Mouse (Mus musculus) midbrain, embryonic 10.5 days (tissue): ENCODE results near the gene Tmem56. TPM values are rescaled to one million over a fixed set of nuclear protein-coding genes. Genes with fewer than 3 reads are reported as not detected.

Experiments used
- DNase-seq: peaks from one replicate; pipeline ENCODE4 v3.0.0-alpha.2; 2017; ENCODE audit warnings: low spot score
- H3K27ac ChIP-seq: fragments of 300-500 bp; sonication (generic); replicated peaks from 2 replicates; pipeline ENCODE4 v1.5.1; 2016; ENCODE audit warnings: mild to moderate bottlenecking
- H3K27me3 ChIP-seq: fragments of 300-500 bp; sonication (generic); 2 replicates; pipeline ENCODE4 v1.6.1; 2016; ENCODE audit warnings: low read depth, mild to moderate bottlenecking; ENCODE audit not compliant: poor library complexity, severe bottlenecking
- H3K36me3 ChIP-seq: fragments of 300-500 bp; sonication (generic); 2 replicates; pipeline ENCODE4 v1.6.1; 2016; ENCODE audit warnings: mild to moderate bottlenecking, moderate library complexity
- H3K4me1 ChIP-seq: fragments of 300-500 bp; sonication (generic); 2 replicates; pipeline ENCODE4 v1.6.1; 2016
- H3K4me3 ChIP-seq: fragments of 300-500 bp; sonication (generic); 2 replicates; pipeline ENCODE4 v1.5.1; 2016; ENCODE audit warnings: mild to moderate bottlenecking, moderate library complexity
- H3K9me3 ChIP-seq: fragments of 300-500 bp; sonication (generic); replicated peaks from 2 replicates; pipeline ENCODE4 v1.6.1; 2016; ENCODE audit warnings: mild to moderate bottlenecking
- WGBS: fragments of 180-500 bp; shearing (Covaris S2); methylation state at CpG from one replicate; pipeline ENCODE4 v1.1.7; 2016; 5-methylcytosine and 5-hydroxymethylcytosine counted together
- polyA plus RNA-seq: library from polyadenylated mRNA; unstranded; fragments of >200 nt; fragmentation: Nextera tagmentation; extraction: Ambion mirVana; gene quantifications from 2 replicates; pipeline ENCODE4 v1.2.1, GENCODE M21; 2016

Gene Tmem56
- polyA plus RNA-seq = 0.82 and 1.1 TPM in 2 replicates

- no peaks in the 10 kb centered on the region for H3K27me3 ChIP-seq
- DNase-seq = no peak
- 81% methylated on average over 4 of the region's 4 CpGs for WGBS
- H3K36me3 ChIP-seq = no peaks in the 10 kb centered on the region
- no peak within 1 kb of the TSS for H3K4me3 ChIP-seq
- no peak within 1 kb of the TSS for H3K27ac ChIP-seq
- H3K4me1 ChIP-seq = no peaks in the 10 kb centered on the region
- no peaks in the 10 kb centered on the region for H3K9me3 ChIP-seq
Measured at GRCm38 (mm10) chr3:121282998-121283397, at the start of gene Tmem56. Gene Tmem56, minus strand, starts transcription at chr3:121283098.

- Histone ChIP-seq H3K9me3 (no peaks in the 10 kb centered on the region), H3K4me1 (peaks cover 4% of the 10 kb centered on the region; the same call in 1 of the 2 replicates), H3K27ac (no peak overlapping the region), H3K36me3 (peaks cover 4% of the 10 kb centered on the region; the same call in 1 of the 2 replicates), H3K27me3 (no peaks in the 10 kb centered on the region), H3K4me3 (no peak overlapping the region)
- 87% methylated on average over 7 of the region's 7 CpGs for WGBS
- no peak for DNase-seq
Measured at GRCm38 (mm10) chr3:121330244-121330646, 47.3 kb upstream of the Tmem56 start.

- Histone ChIP-seq H3K27me3 (no peaks in the 10 kb centered on the region), H3K9me3 (no peaks in the 10 kb centered on the region), H3K4me3 (no peak overlapping the region), H3K27ac (no peak overlapping the region), H3K4me1 (peaks cover 4% of the 10 kb centered on the region; the same call in 1 of the 2 replicates), H3K36me3 (peaks cover 4% of the 10 kb centered on the region; the same call in 1 of the 2 replicates)
- 84% methylated on average over 10 of the region's 10 CpGs for WGBS
- no peak for DNase-seq
Measured at GRCm38 (mm10) chr3:121329647-121330046, 46.7 kb upstream of the Tmem56 start.

- no peaks in the 10 kb centered on the region for H3K9me3 ChIP-seq
- WGBS = 91% methylated on average over 5 of the region's 5 CpGs
Measured at GRCm38 (mm10) chr3:121327406-121327805, 44.5 kb upstream of the Tmem56 start.

GRCm38 (mm10) chr3:121323371-121323770 lies 40.5 kb upstream of the Tmem56 start:
- Histone ChIP-seq H3K4me1 (no peaks in the 10 kb centered on the region), H3K4me3 (no peak overlapping the region), H3K27ac (no peak overlapping the region), H3K27me3 (no peaks in the 10 kb centered on the region), H3K36me3 (peaks cover 20% of the 10 kb centered on the region), H3K9me3 (no peaks in the 10 kb centered on the region)
- WGBS = 94% methylated on average over 15 of the region's 15 CpGs
- DNase-seq = no peak

More at GRCm38 (mm10) chr3:121327406-121327805, 44.5 kb upstream of the Tmem56 start:
- Histone ChIP-seq H3K4me1 (no peaks in the 10 kb centered on the region), H3K36me3 (peaks cover 18% of the 10 kb centered on the region), H3K27me3 (no peaks in the 10 kb centered on the region), H3K27ac (no peak overlapping the region), H3K4me3 (no peak overlapping the region)
- DNase-seq = no peak

GRCm38 (mm10) chr3:121320896-121321295 lies 38.0 kb upstream of the Tmem56 start:
- H3K27me3 ChIP-seq = no peaks in the 10 kb centered on the region
- 64% methylated on average over 1 of the region's 1 CpGs for WGBS

GRCm38 (mm10) chr3:121319906-121320305 lies 37.0 kb upstream of the Tmem56 start:
- Histone ChIP-seq H3K4me3 (no peak overlapping the region), H3K9me3 (no peaks in the 10 kb centered on the region; the same call in 1 of the 2 replicates), H3K36me3 (peaks cover 39% of the 10 kb centered on the region), H3K27ac (no peak overlapping the region), H3K4me1 (no peaks in the 10 kb centered on the region), H3K27me3 (no peaks in the 10 kb centered on the region)
- WGBS = 94% methylated on average over 6 of the region's 6 CpGs
- no peak for DNase-seq

More at GRCm38 (mm10) chr3:121320896-121321295, 38.0 kb upstream of the Tmem56 start:
- DNase-seq = no peak
- no peaks in the 10 kb centered on the region; the same call in 1 of the 2 replicates for H3K9me3 ChIP-seq
- H3K4me3 ChIP-seq = no peak overlapping the region
- H3K27ac ChIP-seq = no peak overlapping the region
- peaks cover 31% of the 10 kb centered on the region for H3K36me3 ChIP-seq
- no peaks in the 10 kb centered on the region for H3K4me1 ChIP-seq

- H3K27me3 ChIP-seq = no peaks in the 10 kb centered on the region
- H3K36me3 ChIP-seq = peaks cover 21% of the 10 kb centered on the region
- DNase-seq = no peak
- no peaks in the 10 kb centered on the region; the same call in 1 of the 2 replicates for H3K9me3 ChIP-seq
- no peak overlapping the region for H3K27ac ChIP-seq
- 95% methylated on average over 7 of the region's 7 CpGs for WGBS
- no peak overlapping the region for H3K4me3 ChIP-seq
- peaks cover 9% of the 10 kb centered on the region for H3K4me1 ChIP-seq
Measured at GRCm38 (mm10) chr3:121315498-121315897, 32.6 kb upstream of the Tmem56 start.

GRCm38 (mm10) chr3:121314149-121314548 lies 31.3 kb upstream of the Tmem56 start:
- no peak overlapping the region for H3K4me3 ChIP-seq
- no peak for DNase-seq
- WGBS = 89% methylated on average over 6 of the region's 6 CpGs

GRCm38 (mm10) chr3:121312979-121313378 lies 30.1 kb upstream of the Tmem56 start:
- no peak for DNase-seq
- 66% methylated on average over 9 of the region's 9 CpGs for WGBS
- Histone ChIP-seq H3K27me3 (no peaks in the 10 kb centered on the region), H3K4me3 (no peak overlapping the region), H3K27ac (no peak overlapping the region), H3K4me1 (peaks cover 9% of the 10 kb centered on the region), H3K36me3 (peaks cover 21% of the 10 kb centered on the region), H3K9me3 (no peaks in the 10 kb centered on the region; the same call in 1 of the 2 replicates)

More at GRCm38 (mm10) chr3:121314149-121314548, 31.3 kb upstream of the Tmem56 start:
- Histone ChIP-seq H3K27ac (no peak overlapping the region), H3K9me3 (no peaks in the 10 kb centered on the region; the same call in 1 of the 2 replicates), H3K4me1 (peaks cover 9% of the 10 kb centered on the region), H3K27me3 (no peaks in the 10 kb centered on the region), H3K36me3 (peaks cover 21% of the 10 kb centered on the region)

- H3K27me3 ChIP-seq = no peaks in the 10 kb centered on the region
- 85% methylated on average over 6 of the region's 6 CpGs for WGBS
- H3K4me3 ChIP-seq = no peak overlapping the region
- DNase-seq = no peak
- peaks cover 9% of the 10 kb centered on the region for H3K4me1 ChIP-seq
- no peaks in the 10 kb centered on the region; the same call in 1 of the 2 replicates for H3K9me3 ChIP-seq
- H3K27ac ChIP-seq = 0 out of 2 replicates have a peak overlapping the region, but pooled peaks have one; percentile 13
- peaks cover 21% of the 10 kb centered on the region for H3K36me3 ChIP-seq
Measured at GRCm38 (mm10) chr3:121312426-121312825, 29.5 kb upstream of the Tmem56 start.

GRCm38 (mm10) chr3:121309896-121310714 lies 27.2 kb upstream of the Tmem56 start:
- DNase-seq = peak; percentile 8
- peaks cover 9% of the 10 kb centered on the region for H3K4me1 ChIP-seq
- H3K4me3 ChIP-seq = no peak overlapping the region
- H3K27ac ChIP-seq = no peak overlapping the region
- no peaks in the 10 kb centered on the region for H3K9me3 ChIP-seq
- 90% methylated on average over 16 of the region's 16 CpGs for WGBS
- H3K27me3 ChIP-seq = no peaks in the 10 kb centered on the region
- peaks cover 3% of the 10 kb centered on the region; the same call in 1 of the 2 replicates for H3K36me3 ChIP-seq

GRCm38 (mm10) chr3:121309429-121309828 lies 26.5 kb upstream of the Tmem56 start:
- WGBS = 84% methylated on average over 4 of the region's 4 CpGs
- Histone ChIP-seq H3K36me3 (no peaks in the 10 kb centered on the region), H3K27me3 (no peaks in the 10 kb centered on the region), H3K4me1 (peaks cover 9% of the 10 kb centered on the region), H3K27ac (no peak overlapping the region), H3K9me3 (no peaks in the 10 kb centered on the region), H3K4me3 (no peak overlapping the region)
- DNase-seq = no peak
